Mouse (Mus musculus) cortical plate, adult 2 months (tissue): ENCODE data around the gene Prdm12. TPM values are rescaled to one million over a fixed set of nuclear protein-coding genes. Genes with fewer than 3 reads are reported as not detected.

ENCODE experiments used
- H3K27ac ChIP-seq: fragments of 200-500 bp; 2 replicates; pipeline ENCODE4 v1.5.1; 2012; ENCODE audit warnings: low read length, control low read depth, inconsistent platforms; ENCODE audit not compliant: insufficient read depth
- H3K4me1 ChIP-seq: fragments of 200-500 bp; 2 replicates; pipeline ENCODE4 v1.6.1; 2011; ENCODE audit warnings: low read length; ENCODE audit not compliant: control insufficient read depth, insufficient read depth
- H3K4me3 ChIP-seq: fragments of 200-500 bp; 2 replicates; pipeline ENCODE4 v1.5.1; 2011; ENCODE audit warnings: mild to moderate bottlenecking, low read length, control low read depth; ENCODE audit not compliant: insufficient read depth
- CTCF ChIP-seq: fragments of 200-500 bp; IDR thresholded peaks from 2 replicates; pipeline ENCODE4 v1.5.1; 2011; ENCODE audit warnings: mild to moderate bottlenecking, control low read depth, low read length; ENCODE audit not compliant: insufficient read depth; ENCODE audit errors: extremely low read depth
- POLR2A ChIP-seq: fragments of 200-500 bp; IDR thresholded peaks from 2 replicates; pipeline ENCODE4 v1.6.1; 2011; ENCODE audit warnings: mild to moderate bottlenecking, low read length, control low read depth; ENCODE audit not compliant: insufficient read depth; ENCODE audit errors: extremely low read depth
- polyA plus RNA-seq: library from polyadenylated mRNA; depleted of rRNA; stranded (reverse); fragments of >200 nt; gene quantifications from 2 replicates; pipeline ENCODE4 v1.2.3, GENCODE M21; 2012

The Prdm12 gene
- polyA plus RNA-seq, 1 experiment: 0.17 TPM

DNA sequence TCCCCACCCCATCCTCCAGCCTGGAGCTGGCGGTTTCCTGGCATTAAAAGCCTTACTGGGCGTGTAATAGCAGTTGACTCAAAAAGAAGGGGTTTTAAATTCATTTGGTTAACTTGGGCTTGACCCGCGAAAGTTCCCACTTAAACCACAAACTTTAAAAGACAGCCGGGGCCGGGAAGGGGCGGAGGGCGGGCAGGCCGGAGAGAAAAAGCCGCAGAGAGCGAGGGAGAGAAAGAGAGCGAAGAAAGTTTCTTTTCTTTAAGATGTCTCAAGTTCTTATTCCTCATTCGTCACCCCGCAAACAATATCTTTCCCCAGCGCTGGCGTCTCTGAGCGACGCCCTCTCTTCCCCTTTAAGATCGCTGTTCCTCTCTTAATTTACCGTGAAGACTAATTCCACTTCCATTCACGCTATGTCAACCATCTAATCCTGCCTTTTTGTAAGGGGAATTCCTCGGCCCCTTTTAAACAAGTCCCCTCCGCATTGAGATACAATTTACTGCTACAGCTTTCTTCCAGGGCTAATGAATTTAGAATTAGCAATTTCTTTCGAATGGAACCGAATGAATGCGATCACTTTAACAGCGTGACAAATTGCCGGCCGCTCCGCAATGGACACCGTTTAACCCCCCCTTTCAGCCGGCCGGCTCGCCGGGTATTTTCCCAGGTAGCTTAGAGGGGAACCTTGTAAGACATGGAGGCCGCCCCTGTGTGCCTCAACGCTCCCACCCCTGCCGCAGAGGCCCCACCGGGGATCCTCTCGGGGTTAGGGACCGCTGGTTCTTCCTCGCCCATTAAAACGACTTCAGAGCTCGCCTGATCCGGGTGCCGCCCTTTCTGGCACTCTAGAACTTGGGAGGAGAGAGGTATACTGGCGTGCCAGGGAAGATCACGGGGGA is 1.0 kb downstream of the Prdm12 start:
- Histone ChIP-seq H3K27ac (no peak overlapping the region), H3K4me1 (no peaks in the 10 kb centered on the region), H3K4me3 (no peak overlapping the region)
- no peak for TF ChIP-seq CTCF
- no peak for TF ChIP-seq POLR2A

DNA sequence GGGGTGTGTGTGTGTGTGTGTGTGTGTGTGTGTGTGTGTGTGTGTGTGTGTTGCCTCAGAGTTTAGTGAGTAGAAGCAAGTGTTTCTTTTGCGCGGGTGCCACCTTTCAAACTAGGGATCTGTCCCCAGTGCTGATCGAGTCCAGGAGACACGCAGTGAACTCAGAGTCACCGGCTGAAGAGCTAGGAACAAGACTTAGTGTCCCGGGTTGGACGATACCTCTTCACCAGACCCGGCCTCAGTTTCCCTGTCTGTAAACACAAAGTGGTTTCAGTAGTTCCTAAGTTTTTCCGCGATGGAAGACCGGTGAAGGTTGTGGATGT is 1.6 kb downstream of the Prdm12 start:
- Histone ChIP-seq H3K4me3 (no peak overlapping the region), H3K27ac (no peak overlapping the region)

DNA sequence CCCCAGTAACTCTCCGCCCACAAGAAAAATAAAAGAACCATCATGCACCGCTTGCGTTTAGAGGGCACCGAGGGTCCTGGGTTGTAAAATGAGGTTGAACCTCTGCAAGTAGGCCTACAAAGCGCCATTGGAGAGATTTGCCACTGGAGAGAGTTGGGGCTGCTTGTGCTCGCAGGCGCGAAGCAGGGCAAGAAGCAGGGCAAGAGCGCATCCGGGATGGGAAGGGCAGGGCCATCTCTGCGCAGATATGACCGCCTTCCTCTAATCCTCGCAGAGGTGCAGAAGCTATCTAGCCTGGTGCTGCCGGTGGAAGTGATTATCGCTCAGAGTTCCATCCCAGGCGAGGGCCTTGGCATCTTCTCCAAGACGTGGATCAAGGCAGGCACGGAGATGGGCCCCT is 2.1 kb downstream of the Prdm12 start:
- H3K4me3 ChIP-seq: no peak overlapping the region
- TF ChIP-seq POLR2A (no peak), CTCF (no peak)
- no peaks in the 10 kb centered on the region for H3K4me1 ChIP-seq
- H3K27ac ChIP-seq: no peak overlapping the region

More for the DNA sequence above, 1.6 kb downstream of the Prdm12 start:
- no peaks in the 10 kb centered on the region for H3K4me1 ChIP-seq
- TF ChIP-seq CTCF: no peak
- TF ChIP-seq POLR2A: no peak

DNA sequence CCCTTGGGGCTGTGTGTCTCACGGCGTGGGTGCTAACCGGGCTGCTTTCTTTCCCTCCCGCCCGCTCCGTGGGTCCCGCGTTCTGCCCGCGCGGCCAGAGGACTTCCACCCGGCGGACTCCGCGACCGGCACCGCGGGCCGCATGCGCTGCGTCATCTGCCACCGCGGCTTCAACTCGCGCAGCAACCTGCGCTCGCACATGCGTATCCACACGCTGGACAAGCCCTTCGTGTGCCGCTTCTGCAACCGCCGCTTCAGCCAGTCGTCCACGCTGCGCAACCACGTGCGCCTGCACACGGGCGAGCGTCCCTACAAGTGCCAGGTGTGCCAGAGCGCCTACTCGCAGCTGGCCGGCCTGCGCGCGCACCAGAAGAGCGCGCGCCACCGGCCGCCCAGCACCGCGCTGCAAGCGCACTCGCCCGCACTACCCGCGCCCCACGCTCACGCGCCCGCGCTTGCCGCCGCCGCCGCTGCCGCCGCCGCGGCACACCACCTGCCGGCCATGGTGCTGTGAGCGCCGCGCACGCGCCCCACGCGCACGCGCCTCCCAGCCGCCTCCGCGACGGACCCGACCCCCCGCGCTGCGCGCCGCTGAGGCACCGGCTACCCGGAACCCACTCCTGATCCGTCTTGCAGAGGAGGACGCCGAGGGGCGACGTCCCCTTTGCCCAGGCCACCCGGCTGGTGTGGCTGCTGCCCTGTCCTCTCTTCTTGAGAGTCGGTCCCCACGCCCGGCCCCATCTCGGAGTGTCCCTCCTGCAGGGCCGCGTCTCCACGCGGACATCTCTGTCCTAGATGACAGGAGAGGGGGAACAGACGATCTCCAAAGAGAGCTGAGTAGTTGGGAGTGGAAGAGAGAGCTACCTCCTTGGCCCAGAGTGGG is 14.4 kb downstream of the Prdm12 start:
- Histone ChIP-seq H3K27ac (peak overlapping the region; percentile 69; the same call in 1 of the 2 replicates), H3K4me3 (peak overlapping the region; percentile 64), H3K4me1 (no peaks in the 10 kb centered on the region)
- TF ChIP-seq CTCF (no peak), POLR2A (peak; percentile 30; the same call in 1 of the 2 replicates)

DNA sequence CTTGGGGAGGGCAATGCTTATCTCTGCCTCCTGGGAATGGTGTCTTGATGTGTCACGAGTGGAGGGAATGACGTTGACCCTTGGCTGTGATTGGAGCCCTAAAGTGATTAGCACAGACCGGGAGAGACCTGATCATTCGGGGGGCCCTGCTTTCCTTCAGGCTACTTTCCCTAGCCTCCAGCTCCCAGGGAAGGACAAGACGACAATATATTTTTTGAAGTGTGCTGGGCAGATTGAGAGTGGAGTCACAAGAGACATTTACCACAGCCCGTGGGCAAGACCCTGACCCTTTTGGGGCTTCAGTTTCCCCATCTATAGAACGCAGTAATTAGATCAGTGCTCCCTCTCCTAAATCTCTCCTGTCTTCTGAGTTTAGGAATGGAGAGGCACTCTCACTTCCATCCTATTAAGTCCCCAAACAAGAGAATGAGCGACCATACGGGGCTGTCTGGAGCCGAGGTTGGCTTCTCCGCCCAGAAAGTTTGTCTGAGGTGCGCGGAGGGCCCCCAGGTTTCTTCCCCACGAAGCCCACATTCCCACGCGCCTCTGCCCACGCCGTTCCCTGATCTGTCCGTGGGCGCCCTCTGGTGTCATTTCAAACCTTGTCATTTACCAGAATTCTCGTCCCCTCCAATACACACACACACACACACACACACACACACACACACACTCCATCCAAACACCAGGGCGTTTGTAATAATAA is 15.2 kb downstream of the Prdm12 start:
- Histone ChIP-seq H3K27ac (no peak overlapping the region), H3K4me1 (no peaks in the 10 kb centered on the region), H3K4me3 (peak overlapping the region; percentile 64)
- TF ChIP-seq CTCF (peak; percentile 56), POLR2A (no peak)

DNA sequence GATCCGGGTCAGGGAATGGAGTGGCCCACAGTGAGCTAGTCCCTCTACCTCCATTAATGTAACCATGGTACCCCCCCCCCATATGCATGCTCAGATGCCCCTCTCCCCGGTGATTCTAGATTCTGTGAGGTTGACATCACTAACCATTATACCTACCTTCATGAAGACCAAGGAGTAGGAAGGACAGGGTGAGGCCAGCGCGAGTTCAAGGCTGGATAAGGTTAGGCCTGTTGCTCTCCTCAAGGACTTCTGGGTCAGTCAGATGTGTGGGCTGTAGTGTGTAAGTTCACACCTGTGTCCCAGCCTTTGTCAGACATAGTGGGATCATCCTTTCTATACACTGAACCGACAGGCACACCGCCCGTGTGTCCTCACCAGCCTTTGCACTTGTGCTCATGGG is 16.5 kb downstream of the Prdm12 start:
- Histone ChIP-seq H3K4me1 (no peaks in the 10 kb centered on the region), H3K27ac (no peak overlapping the region), H3K4me3 (no peak overlapping the region)
- TF ChIP-seq CTCF: no peak
- TF ChIP-seq POLR2A: no peak

DNA sequence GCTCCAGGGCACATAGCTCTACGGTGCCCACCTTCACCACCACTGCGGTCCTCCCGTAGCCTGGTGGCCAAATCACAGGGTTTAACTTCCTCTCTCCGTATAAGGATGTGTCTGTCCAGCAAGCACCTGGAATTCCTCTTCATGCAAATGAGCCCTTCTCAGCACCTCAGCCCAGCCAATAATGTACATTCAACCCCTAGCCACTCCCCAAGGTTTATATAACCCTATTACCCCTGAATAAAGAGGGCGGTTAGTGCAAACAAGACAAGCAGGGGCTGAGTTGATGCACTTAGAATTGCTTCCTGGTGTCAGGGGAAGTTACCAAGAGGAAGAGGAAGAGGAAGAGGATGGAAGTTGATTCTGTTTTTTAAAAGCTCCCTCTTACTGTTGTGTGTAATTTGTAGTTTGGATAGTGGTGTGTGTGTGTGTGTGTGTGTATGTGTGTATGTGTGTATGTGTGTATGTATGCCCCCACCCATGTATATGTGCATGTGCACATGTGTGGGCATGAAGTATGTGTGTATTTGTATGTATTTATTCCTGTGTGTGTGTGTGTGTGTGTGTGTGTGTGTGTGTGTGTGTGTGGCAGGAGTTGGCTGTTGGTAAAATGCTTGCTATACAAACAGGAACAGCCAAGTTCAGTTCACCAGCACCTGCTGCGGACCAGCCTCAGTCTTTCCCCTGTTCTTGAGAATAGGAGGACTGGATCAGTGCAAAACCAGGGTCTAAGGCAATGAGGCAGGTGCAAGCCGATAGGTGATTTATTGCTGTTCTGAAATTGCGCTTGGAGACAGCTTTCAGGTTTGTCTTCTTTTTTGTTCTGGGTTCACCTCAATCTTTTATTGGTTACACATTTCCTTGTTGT is 23.3 kb downstream of the Prdm12 start:
- no peak for TF ChIP-seq POLR2A
- TF ChIP-seq CTCF: no peak
- Histone ChIP-seq H3K4me3 (no peak overlapping the region), H3K4me1 (no peaks in the 10 kb centered on the region), H3K27ac (no peak overlapping the region)

DNA sequence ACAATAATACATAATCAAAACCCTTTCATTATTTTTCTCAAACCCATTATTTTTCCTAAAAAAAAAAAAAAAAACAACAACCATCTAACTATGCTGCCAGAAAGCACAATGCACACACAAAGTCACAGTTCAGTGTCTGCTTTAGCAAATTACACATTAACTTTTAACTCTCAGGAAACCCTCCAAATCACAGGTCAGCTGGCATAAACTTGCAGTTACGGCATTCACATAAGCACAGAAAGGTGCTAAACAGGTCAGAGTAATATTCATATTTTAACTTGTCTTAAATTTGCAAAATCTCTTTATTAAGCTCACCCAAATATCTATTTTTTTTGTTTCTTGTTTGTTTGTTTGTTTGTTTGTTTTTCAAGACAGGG is 24.0 kb downstream of the Prdm12 start:
- no peak for TF ChIP-seq CTCF
- no peak for TF ChIP-seq POLR2A
- H3K4me3 ChIP-seq: no peak overlapping the region
- no peaks in the 10 kb centered on the region for H3K4me1 ChIP-seq
- H3K27ac ChIP-seq: no peak overlapping the region
